Mouse (Mus musculus): ENCODE data around the gene Klf1.

Klf1 gene

DNA sequence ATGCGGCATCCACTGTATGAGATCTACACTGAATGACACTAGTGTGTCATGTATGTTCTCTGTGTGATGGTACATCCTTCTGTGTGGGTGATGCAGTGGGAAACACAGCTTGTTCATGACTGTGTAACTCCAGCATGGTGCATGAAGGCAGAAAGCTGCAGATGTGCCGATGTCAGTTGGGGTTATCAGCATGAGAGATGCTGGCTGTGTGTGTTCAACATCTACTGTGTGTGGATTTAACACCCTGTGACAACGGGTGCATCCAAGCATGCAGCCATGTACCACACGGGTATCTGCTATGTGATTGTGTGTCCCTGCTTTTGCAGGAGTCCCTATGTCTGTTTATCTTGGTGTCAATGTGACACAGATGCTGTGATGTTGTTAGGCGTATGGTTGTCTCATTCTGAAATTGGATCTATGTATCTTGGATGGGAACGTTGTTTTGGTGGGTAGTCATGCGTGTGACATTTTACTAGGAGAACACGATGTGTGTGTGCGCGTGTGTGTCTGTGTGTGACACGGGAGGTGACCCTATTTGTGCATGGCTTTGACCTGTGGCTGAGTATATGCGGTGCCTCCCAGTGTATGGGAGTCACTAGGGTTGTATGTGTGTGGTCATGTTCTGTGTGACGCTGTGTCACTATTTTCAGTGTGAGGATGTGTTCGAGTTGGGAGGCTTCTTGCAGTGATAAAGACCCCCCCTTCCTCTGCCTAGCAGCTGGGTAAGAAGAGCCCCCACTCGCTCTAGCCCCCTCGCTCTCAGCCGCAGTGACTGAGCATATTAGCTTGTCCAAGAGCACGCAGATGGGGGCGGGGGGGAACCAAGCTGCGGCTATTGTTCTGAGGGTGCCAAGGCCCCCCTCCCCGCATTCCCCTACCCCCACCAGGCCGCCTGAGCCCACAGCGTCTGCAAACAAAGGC, 34.6 kb downstream of the Klf1 start:
- in situ Hi-C loops (cut with MboI, MseI) = no loop called here

DNA sequence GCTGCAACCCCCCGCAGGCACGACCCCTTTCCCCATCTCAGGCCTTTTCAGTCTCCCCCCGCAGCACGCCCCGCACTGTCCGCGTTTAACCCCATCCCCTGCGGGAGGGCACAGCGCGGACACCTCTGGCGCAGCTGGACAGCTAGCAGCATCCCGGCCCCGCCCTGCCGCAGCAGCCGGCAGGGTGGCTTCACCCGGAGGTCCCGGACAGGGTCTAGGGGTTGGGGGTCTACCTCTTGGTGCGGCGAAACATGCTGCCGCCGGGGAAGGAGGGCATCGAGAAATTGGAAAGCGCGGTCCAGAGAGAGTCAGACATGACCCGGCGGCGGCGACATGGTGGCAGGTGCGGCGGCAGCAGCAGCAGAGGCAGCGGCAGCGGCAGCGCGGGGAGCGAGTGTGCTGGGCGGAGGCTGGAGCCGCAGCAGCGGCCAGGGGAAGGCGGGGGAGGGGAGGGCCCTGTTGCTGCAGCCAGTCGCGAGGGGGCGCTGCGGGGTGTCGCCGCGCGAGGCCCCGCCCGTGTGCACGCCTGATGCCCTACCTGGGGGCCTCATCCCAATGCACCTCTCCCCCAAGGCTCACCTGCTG, 35.3 kb downstream of the Klf1 start, which contains the start of gene Mast1:
TSS of gene Mast1 (minus strand) at position 398 of the 585 bp plus-strand sequence.
- in situ Hi-C loops (cut with MboI, MseI) = no loop called here

DNA sequence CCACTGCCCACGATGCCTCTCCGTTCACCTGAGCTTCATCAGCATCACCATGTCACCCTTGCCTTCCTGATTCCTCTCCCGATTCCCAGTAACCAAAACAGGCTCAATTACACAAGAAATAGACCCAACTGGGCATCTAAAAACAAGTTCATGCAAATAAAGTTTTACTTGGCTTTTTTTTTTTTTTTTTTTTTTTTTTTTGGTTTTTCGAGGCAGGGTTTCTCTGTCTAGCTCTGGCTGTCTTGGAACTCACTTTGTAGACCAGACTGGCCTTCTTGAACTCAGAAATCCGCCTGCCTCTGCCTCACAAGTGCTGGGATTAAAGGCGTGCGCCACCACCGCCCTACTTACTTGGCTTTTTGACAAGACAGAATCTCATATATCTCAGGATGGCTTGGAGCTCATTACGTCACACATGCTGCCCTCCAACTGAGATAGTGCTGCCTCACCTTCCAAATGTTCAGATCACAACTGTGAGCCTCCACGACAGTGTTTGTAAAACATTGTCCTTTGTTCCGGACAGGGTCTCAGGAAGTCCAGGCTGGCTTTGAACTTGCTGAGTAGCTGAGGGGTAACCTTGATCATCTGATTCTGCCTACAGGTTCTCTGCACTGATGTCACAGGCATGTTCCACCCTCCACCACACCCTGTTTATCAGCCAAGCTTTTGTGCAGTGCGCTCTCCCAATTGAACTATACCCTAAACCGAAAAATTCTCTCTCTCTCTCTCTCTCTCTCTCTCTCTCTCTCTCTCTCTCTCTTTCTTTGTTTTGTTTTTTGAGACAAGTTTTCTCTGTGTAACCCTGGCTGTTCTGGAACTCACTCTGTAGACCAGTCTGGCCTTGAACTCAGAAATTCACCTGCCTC, 36.1 kb downstream of the Klf1 start:
- in situ Hi-C loops (cut with MboI, MseI) = no loop called here

DNA sequence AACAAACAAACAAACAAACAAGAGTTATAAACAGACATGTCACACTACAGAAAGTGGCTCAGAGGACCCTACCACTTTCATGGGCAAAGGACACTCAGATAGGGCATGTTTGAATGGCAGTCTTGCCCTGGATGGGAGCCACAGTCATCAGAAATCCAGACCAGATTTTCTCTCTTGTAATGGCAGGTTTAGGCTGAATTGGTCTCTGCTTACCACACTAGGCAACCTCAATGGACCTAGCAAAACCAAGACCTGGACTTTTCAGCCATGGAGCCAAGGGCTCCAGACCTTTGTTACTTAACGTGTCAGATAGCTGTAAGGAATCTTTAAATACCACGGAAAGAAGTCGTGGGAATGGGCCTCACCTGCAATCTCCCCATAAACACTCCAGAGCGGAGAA, 42.0 kb downstream of the Klf1 start:
- in situ Hi-C loops (cut with MboI, MseI) = no loop called here

- in situ Hi-C loops (cut with MboI, MseI) = no loop called here
Measured at GRCm38 (mm10) chr8:84944478-84945160, 42.9 kb downstream of the Klf1 start.

DNA sequence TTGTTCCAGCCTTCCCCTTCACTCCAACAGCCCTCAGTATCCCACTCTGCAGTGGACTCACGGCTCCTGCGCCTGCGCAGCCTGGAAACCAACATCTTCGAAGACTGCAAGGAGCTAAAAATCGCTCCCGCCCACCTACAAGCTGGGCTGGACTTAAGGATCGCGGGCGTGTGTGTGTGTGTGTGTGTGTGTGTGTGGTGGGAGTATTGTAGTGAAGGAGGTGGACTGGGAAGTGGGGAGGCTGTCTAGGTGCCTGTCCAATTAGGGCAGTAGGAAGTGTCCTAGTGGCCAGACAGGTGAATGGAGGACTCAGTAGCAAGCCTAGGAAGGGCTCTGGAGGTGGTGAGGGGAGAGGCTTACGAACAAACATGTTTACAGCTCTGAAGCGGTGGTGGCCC, 43.5 kb downstream of the Klf1 start:
- in situ Hi-C loops (cut with MboI, MseI) = no loop called here

- in situ Hi-C loops (cut with MboI, MseI) = no loop called here
Measured at GRCm38 (mm10) chr8:84945633-84946527, 44.2 kb downstream of the Klf1 start.

DNA sequence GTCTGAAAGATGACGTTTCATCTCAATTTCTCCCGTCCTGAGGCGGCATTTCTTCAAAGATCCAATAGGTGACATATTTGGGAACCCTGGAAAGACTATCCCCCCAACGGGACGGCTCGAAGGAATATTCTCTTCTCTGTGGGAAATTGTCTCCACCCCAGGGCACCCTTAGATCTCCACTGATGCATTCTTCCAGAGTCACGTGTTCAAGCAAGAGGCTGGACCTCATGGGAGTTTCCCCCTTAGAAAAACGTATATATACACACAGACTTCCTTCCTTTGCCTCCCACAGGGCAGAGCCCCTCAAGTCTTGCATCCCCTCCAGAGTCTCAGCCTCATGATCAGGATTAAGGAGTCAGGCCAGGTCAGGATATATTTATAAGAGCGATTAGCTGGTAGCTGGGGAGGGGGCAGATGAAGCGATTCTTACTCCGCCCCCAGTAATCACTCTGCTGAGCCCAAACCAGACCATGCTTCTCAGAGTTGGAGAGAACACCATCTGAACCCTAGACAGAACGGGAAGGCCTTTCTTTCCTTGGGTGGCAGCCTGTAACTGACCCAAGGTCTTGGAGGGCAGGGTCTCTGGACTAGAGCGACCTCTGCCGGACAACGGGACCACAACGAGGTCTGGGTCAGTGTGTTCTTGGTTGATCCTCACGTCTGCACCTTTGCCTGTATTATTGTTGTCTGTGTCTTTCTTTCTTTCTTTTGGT, 45.0 kb downstream of the Klf1 start, which contains the start of gene Rtbdn:
TSS of gene Rtbdn (plus strand) at position 464 of the 713 bp plus-strand sequence.
- in situ Hi-C loops (cut with MboI, MseI) = no loop called here

GRCm38 (mm10) chr8:84947241-84947545, 45.5 kb downstream of the Klf1 start:
- in situ Hi-C loops (cut with MboI, MseI) = no loop called here

DNA sequence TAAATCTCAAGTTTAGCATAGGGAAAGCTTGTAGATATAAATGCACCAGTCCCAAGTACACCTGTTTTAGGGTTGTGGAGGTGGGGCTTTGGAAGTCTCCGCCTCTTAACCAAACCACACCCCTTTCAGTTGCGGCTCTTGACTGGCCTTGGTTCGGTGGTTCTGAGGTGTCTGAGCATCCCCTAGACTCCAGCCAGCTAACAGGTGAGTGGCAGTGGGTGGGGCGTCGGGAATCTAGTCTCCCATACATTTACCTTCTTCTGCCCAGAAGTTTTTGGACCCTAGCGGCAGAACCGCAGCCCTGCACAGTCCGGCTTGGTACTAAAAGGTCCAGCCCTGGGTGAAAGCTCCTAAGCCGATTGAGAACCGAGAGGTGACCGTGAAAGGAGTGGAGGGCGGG, 48.0 kb downstream of the Klf1 start:
- in situ Hi-C loops (cut with MboI, MseI) = no loop called here

DNA sequence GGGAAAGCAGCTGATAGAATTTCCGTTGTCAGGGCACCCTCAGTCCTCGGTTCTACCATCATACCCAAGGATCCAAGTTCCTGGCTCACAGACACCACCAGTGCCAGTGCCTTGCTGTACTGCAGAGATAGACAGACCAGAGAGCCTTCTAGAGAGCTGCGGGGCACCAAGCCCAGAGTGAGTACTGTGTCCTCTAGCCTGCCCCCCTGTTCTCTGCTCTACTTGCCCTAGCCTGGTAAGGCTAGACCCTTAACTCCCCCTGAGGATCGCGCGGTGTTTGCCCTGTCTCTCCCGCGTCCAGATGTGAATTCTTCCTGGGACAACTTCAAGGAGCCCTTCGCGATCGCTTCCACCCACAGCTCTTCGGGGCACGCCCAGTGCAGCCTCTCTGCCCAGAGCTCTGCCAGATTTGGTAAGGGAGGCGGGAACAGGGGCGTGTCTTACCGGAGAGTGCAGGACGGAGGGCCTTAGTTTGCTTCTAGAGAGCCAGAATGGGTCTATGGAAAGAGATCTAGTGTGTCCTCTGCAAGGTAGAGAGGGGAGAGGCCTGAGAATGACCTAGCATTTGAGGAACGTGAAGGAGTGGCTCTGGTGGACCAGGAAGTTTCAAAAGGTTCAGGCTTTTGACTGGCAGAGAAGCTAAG, 51.0 kb downstream of the Klf1 start:
- in situ Hi-C loops (cut with MboI, MseI) = no loop called here
